In the genomic region with DNA sequence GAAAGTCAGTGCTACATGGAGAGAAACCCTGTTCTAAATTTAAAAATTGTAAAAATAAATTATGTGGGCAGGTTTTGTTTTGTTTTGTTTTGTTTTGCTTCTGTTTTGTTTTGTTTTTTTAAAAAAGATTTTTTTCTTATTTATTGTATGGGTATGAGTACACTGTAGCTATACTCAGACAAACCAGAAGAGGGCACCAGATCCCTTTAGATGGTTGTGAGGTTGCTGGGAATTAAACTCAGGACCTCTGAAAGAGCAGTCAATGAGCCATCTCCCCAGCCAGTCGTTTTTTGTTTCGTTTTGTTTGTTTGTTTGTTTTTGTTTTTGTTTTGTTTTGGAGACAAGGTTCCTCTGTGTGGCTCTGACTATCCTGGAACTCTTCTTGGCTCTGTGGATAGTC, we compare ENCODE assay signal across 8 mouse cellular contexts. TPM values are rescaled to one million over a fixed set of nuclear protein-coding genes. Genes with fewer than 3 reads are reported as not detected.
A peak's percentile ranks its signal among the peaks of the same experiment; 100 is the strongest.
DNase-seq lines count a peak whose midpoint lies in the region; ATAC-seq lines count a peak whose summit lies in the region.

No protein-coding gene starts in this region.

- peak; percentile 70 for ATAC-seq in granulocyte monocyte progenitor cell, adult 5-6 weeks (replicated peaks; ENCODE audit: poor library complexity, severe bottlenecking)

- intact Hi-C loops in heart, postnatal 25 days (cut with DNase I): loop anchor here (1.0 kb wide), 1 partner anchor 77 kb away; the partner anchor contains the start of gene Fam90a1b

- peak; percentile 17 to 62 for DNase-seq in heart, adult 18-20 months
- DNase-seq in heart, postnatal 25 days (ENCODE audit: low spot score): no peak
- DNase-seq in right cerebral cortex, adult 18-20 months: peak; percentile 11
- no peak for DNase-seq in right cerebral cortex, postnatal 14 days
- DNase-seq in brain, embryonic 18.5 days (ENCODE audit: low read depth, low spot score): peak; percentile 4
- peak; percentile 78 for DNase-seq in lung, postnatal 36 days
- no peak for DNase-seq in gastrocnemius, adult 8-10 months (ENCODE audit: low spot score in 2 of 2)

RNA-seq across cellular contexts. Expression of gene Klhl15, which starts 54.5 kb away (rescaled TPM):
- 1 to 10 TPM; 8.5 to 8.8 TPM for total RNA-seq in heart, adult 18-20 months (2021)
- total RNA-seq in heart, postnatal 25 days (2021): 1 to 10 TPM; 6.5 to 8.0 TPM
- 8.2 and 15.5 TPM in 2 replicates for total RNA-seq in granulocyte monocyte progenitor cell, adult 5-6 weeks (2014; fragmentation: Nextera tagmentation)
- total RNA-seq in granulocyte monocyte progenitor cell, adult 5-6 weeks (2017): 10.0 and 10.3 TPM in 2 replicates
- 1 to 10 TPM; 4.6 to 5.4 (median 4.7) TPM for total RNA-seq in gastrocnemius, adult 8-10 months (2022)

Comparison
In these comparisons a context has a peak if more than half of its experiments do, and no peak if none do; other contexts are left out.
1. DNase-seq: peak in heart, adult 18-20 months (2 of 2), right cerebral cortex, adult 18-20 months (single experiment), brain, embryonic 18.5 days (single experiment) and lung, postnatal 36 days (single experiment); none in heart, postnatal 25 days (single experiment), right cerebral cortex, postnatal 14 days (single experiment) and gastrocnemius, adult 8-10 months (0 of 2).